Mouse (Mus musculus) MEL-GATA-1-ER (cell line): ENCODE data around the gene Gm10324.
"Not testable (repeated sequence)": the region's sequence is repeated elsewhere in the genome, so short reads cannot be mapped to it uniquely, and the experiment has no call there.

ENCODE experiments used
- DNase-seq: peaks from one replicate; pipeline ENCODE4 v3.0.0-alpha.2; 2012; ENCODE audit warnings: low read depth; ENCODE audit errors: extremely low read depth

Gm10324 gene

DNA sequence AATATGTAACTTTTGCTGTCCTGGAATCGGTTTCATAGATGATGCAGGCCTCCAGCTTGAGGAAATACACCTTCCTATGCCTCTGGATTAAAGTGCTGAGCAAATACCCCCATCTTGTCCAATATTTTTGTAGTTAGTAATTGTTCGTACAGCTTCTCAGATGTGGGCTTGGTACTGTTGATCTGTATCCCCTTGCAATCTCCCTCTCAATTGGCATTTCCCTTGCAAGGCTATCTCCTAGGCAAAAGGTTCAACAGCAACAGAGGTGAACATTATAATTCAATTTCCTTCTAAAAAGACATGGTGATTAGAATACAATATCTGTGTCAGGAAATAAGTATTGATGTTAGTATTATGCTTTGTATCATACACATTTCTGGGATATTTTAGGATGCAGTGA, at the start of gene Gm10324:
Gene Gm10324 (plus strand): TSS at position 301 of the 400 bp plus-strand sequence.
- DNase-seq, result not testable (repeated sequence)
